Mouse (Mus musculus) heart, embryonic 12.5 days (tissue): ENCODE data around the gene Mlec. TPM values are rescaled to one million over a fixed set of nuclear protein-coding genes. Genes with fewer than 3 reads are reported as not detected.
"Not testable (repeated sequence)": the region's sequence is repeated elsewhere in the genome, so short reads cannot be mapped to it uniquely, and the experiment has no call there.

Source experiments
- ATAC-seq: fragments of 200-750 bp; cut with Nextera tagmentation; 2 replicates; pipeline ENCODE4 v1.8.0; 2017; ENCODE audit warnings: moderate TSS enrichment, moderate library complexity; ENCODE audit not compliant: insufficient number of reproducible peaks, low FRiP score
- H3K27ac ChIP-seq: fragments of 300-500 bp; sonication (generic); 2 replicates; pipeline ENCODE4 v1.5.1; 2016; ENCODE audit warnings: mild to moderate bottlenecking, moderate library complexity; ENCODE audit not compliant: poor library complexity, severe bottlenecking
- H3K27me3 ChIP-seq: fragments of 300-500 bp; sonication (generic); replicated peaks from 2 replicates; pipeline ENCODE4 v1.6.1; 2016; ENCODE audit warnings: mild to moderate bottlenecking, moderate library complexity
- H3K36me3 ChIP-seq: fragments of 300-500 bp; sonication (generic); 2 replicates; pipeline ENCODE4 v1.6.1; 2016; ENCODE audit warnings: mild to moderate bottlenecking, moderate library complexity
- H3K4me1 ChIP-seq: fragments of 300-500 bp; sonication (generic); replicated peaks from 2 replicates; pipeline ENCODE4 v1.6.1; 2016; ENCODE audit warnings: mild to moderate bottlenecking
- H3K4me2 ChIP-seq: fragments of 300-500 bp; sonication (generic); 2 replicates; pipeline ENCODE4 v1.6.1; 2016; ENCODE audit warnings: mild to moderate bottlenecking, moderate library complexity
- H3K4me3 ChIP-seq: fragments of 300-500 bp; sonication (generic); 2 replicates; pipeline ENCODE4 v1.5.1; 2016; ENCODE audit warnings: mild to moderate bottlenecking
- H3K9ac ChIP-seq: fragments of 300-500 bp; sonication (generic); 2 replicates; pipeline ENCODE4 v1.6.1; 2016; ENCODE audit warnings: mild to moderate bottlenecking, moderate library complexity
- H3K9me3 ChIP-seq: fragments of 300-500 bp; sonication (generic); replicated peaks from 2 replicates; pipeline ENCODE4 v1.6.1; 2016; ENCODE audit warnings: mild to moderate bottlenecking, moderate library complexity
- WGBS: fragments of 180-500 bp; shearing (Covaris S2); methylation state at CpG from one replicate; pipeline ENCODE4 v1.1.7; 2016; 5-methylcytosine and 5-hydroxymethylcytosine counted together
- polyA plus RNA-seq: library from polyadenylated mRNA; unstranded; fragments of >200 nt; fragmentation: Nextera tagmentation; extraction: Ambion mirVana; gene quantifications from 2 replicates; pipeline ENCODE4 v1.2.1, GENCODE M21; 2016

Mlec gene
- polyA plus RNA-seq, 1 experiment from 2014 or later = 103 TPM

- Histone ChIP-seq H3K9me3 (0 out of 2 replicates have a peak, but pooled peaks cover 2% of the 10 kb centered on the region), H3K27me3 (no peaks in the 10 kb centered on the region), H3K4me3 (no peak overlapping the region), H3K36me3 (peaks cover 69% of the 10 kb centered on the region), H3K27ac (no peak overlapping the region), H3K4me2 (no peak overlapping the region), H3K9ac (no peak overlapping the region), H3K4me1 (peaks cover 39% of the 10 kb centered on the region)
- no peak for ATAC-seq
- 92% methylated on average over 14 of the region's 14 CpGs for WGBS
Measured at GRCm38 (mm10) chr5:115149675-115150459, 8.1 kb downstream of the Mlec start.

- not testable (repeated sequence) for ATAC-seq, H3K9ac ChIP-seq
- WGBS = no CpG with 5 or more reads among the region's 1 CpGs
Measured at GRCm38 (mm10) chr5:115148872-115149271, 9.1 kb downstream of the Mlec start.

GRCm38 (mm10) chr5:115148378-115148777 lies 9.6 kb downstream of the Mlec start:
- no peak overlapping the region for H3K27ac ChIP-seq
- no peaks in the 10 kb centered on the region for H3K27me3 ChIP-seq
- WGBS = 88% methylated on average over 8 of the region's 8 CpGs
- H3K9me3 ChIP-seq = 0 out of 2 replicates have a peak, but pooled peaks cover 2% of the 10 kb centered on the region
- peaks cover 26% of the 10 kb centered on the region for H3K4me1 ChIP-seq
- no peak overlapping the region for H3K4me2 ChIP-seq
- H3K36me3 ChIP-seq = peaks cover 81% of the 10 kb centered on the region
- H3K9ac ChIP-seq = no peak overlapping the region
- no peak overlapping the region for H3K4me3 ChIP-seq
- ATAC-seq = no peak

More at GRCm38 (mm10) chr5:115148872-115149271, 9.1 kb downstream of the Mlec start:
- H3K9me3 ChIP-seq, H3K27ac ChIP-seq, H3K4me3 ChIP-seq, H3K27me3 ChIP-seq, H3K4me2 ChIP-seq: not testable (repeated sequence)
- Histone ChIP-seq H3K4me1 (peaks cover 29% of the 10 kb centered on the region), H3K36me3 (peaks cover 79% of the 10 kb centered on the region)

- no peak overlapping the region for H3K27ac ChIP-seq
- H3K27me3 ChIP-seq = no peaks in the 10 kb centered on the region
- no peak overlapping the region for H3K4me3 ChIP-seq
- peaks cover 16% of the 10 kb centered on the region for H3K4me1 ChIP-seq
- peaks cover 82% of the 10 kb centered on the region for H3K36me3 ChIP-seq
- H3K9ac ChIP-seq = no peak overlapping the region
- 0 out of 2 replicates have a peak, but pooled peaks cover 2% of the 10 kb centered on the region for H3K9me3 ChIP-seq
- WGBS = 80% methylated on average over 3 of the region's 3 CpGs
- no peak for ATAC-seq
- no peak overlapping the region for H3K4me2 ChIP-seq
Measured at GRCm38 (mm10) chr5:115147388-115147787, 10.6 kb downstream of the Mlec start.

GRCm38 (mm10) chr5:115146747-115147130 lies 11.2 kb downstream of the Mlec start:
- Histone ChIP-seq H3K36me3 (peaks cover 83% of the 10 kb centered on the region), H3K27me3 (no peaks in the 10 kb centered on the region), H3K9me3 (0 out of 2 replicates have a peak, but pooled peaks cover 2% of the 10 kb centered on the region), H3K27ac (no peak overlapping the region), H3K9ac (no peak overlapping the region), H3K4me2 (no peak overlapping the region), H3K4me1 (peaks cover 11% of the 10 kb centered on the region), H3K4me3 (no peak overlapping the region)
- no peak for ATAC-seq

GRCm38 (mm10) chr5:115145976-115146746 lies 11.8 kb downstream of the Mlec start:
- Histone ChIP-seq H3K27ac (no peak overlapping the region), H3K9me3 (0 out of 2 replicates have a peak, but pooled peaks cover 2% of the 10 kb centered on the region), H3K36me3 (peaks cover 80% of the 10 kb centered on the region), H3K4me2 (no peak overlapping the region), H3K4me3 (no peak overlapping the region), H3K9ac (no peak overlapping the region), H3K4me1 (peaks cover 5% of the 10 kb centered on the region; the same call in 1 of the 2 replicates), H3K27me3 (no peaks in the 10 kb centered on the region)
- no peak for ATAC-seq
- 75% methylated on average over 6 of the region's 6 CpGs for WGBS

GRCm38 (mm10) chr5:115145253-115145968 lies 12.6 kb downstream of the Mlec start:
- no peaks in the 10 kb centered on the region for H3K4me1 ChIP-seq
- H3K4me3 ChIP-seq = no peak overlapping the region
- no peak overlapping the region for H3K4me2 ChIP-seq
- peaks cover 72% of the 10 kb centered on the region for H3K36me3 ChIP-seq
- H3K27ac ChIP-seq = no peak overlapping the region
- ATAC-seq = no peak
- H3K9me3 ChIP-seq = 0 out of 2 replicates have a peak, but pooled peaks cover 2% of the 10 kb centered on the region
- H3K27me3 ChIP-seq = no peaks in the 10 kb centered on the region
- 80% methylated on average over 11 of the region's 11 CpGs for WGBS
- no peak overlapping the region for H3K9ac ChIP-seq

GRCm38 (mm10) chr5:115144471-115144870 lies 13.5 kb downstream of the Mlec start:
- peaks cover 63% of the 10 kb centered on the region for H3K36me3 ChIP-seq
- 0 out of 2 replicates have a peak, but pooled peaks cover 2% of the 10 kb centered on the region for H3K9me3 ChIP-seq
- no peak overlapping the region for H3K9ac ChIP-seq
- H3K4me1 ChIP-seq = 0 out of 2 replicates have a peak, but pooled peaks cover 3% of the 10 kb centered on the region
- no peak overlapping the region for H3K27ac ChIP-seq
- no peaks in the 10 kb centered on the region for H3K27me3 ChIP-seq
- no peak overlapping the region for H3K4me2 ChIP-seq
- no peak overlapping the region for H3K4me3 ChIP-seq
- WGBS = 67% methylated on average over 6 of the region's 6 CpGs
- ATAC-seq = no peak

GRCm38 (mm10) chr5:115143552-115143951 lies 14.4 kb downstream of the Mlec start:
- no peak overlapping the region for H3K4me2 ChIP-seq
- H3K9ac ChIP-seq = no peak overlapping the region
- WGBS = 72% methylated on average over 10 of the region's 10 CpGs
- H3K4me1 ChIP-seq = 0 out of 2 replicates have a peak, but pooled peaks cover 3% of the 10 kb centered on the region
- H3K36me3 ChIP-seq = peaks cover 55% of the 10 kb centered on the region
- no peaks in the 10 kb centered on the region for H3K9me3 ChIP-seq
- H3K27ac ChIP-seq = no peak overlapping the region
- H3K4me3 ChIP-seq = no peak overlapping the region
- ATAC-seq = no peak
- no peaks in the 10 kb centered on the region for H3K27me3 ChIP-seq

GRCm38 (mm10) chr5:115142166-115142697 lies 15.7 kb downstream of the Mlec start:
- Histone ChIP-seq H3K4me2 (no peak overlapping the region), H3K9ac (no peak overlapping the region), H3K4me1 (0 out of 2 replicates have a peak, but pooled peaks cover 3% of the 10 kb centered on the region), H3K9me3 (no peaks in the 10 kb centered on the region), H3K36me3 (peaks cover 42% of the 10 kb centered on the region), H3K4me3 (no peak overlapping the region), H3K27me3 (no peaks in the 10 kb centered on the region), H3K27ac (no peak overlapping the region)
- no peak for ATAC-seq
- WGBS = 86% methylated on average over 9 of the region's 9 CpGs
